Mouse (Mus musculus) CH12.LX (cell line): ENCODE results near the gene Apobec4.

Source experiments
- CTCF ChIP-seq, 2 experiments: IDR thresholded peaks in 1 of 2; conservative IDR thresholded peaks in 1 of 2; 2 replicates each; pipeline ENCODE4 v1.5.1; 2011 to 2012; ENCODE audit warnings: low read depth in 2 of 2, low read length in 2 of 2, improper control_type of control experiment in 1 of 2, inconsistent platforms in 1 of 2, mild to moderate bottlenecking in 1 of 2, moderate library complexity in 1 of 2
- EP300 ChIP-seq: IDR thresholded peaks from 2 replicates; pipeline ENCODE4 v1.6.1; 2011; ENCODE audit warnings: low read length, improper control_type of control experiment
- IRF4 ChIP-seq: IDR thresholded peaks from 2 replicates; pipeline ENCODE4 v1.6.1; 2014; ENCODE audit warnings: low read depth, mild to moderate bottlenecking, inconsistent platforms, low read length, improper control_type of control experiment
- MYC ChIP-seq: IDR thresholded peaks from 2 replicates; pipeline ENCODE4 v1.6.1; 2011; ENCODE audit warnings: low read depth, mild to moderate bottlenecking, improper control_type of control experiment, low read length
- POLR2A ChIP-seq: IDR thresholded peaks from 2 replicates; pipeline ENCODE4 v1.6.1; 2011; ENCODE audit warnings: low read depth, mild to moderate bottlenecking, improper control_type of control experiment, low read length
- SMC3 ChIP-seq: IDR thresholded peaks from 2 replicates; pipeline ENCODE4 v1.6.1; 2011; ENCODE audit warnings: low read depth, low read length, improper control_type of control experiment
- USF2 ChIP-seq: conservative IDR thresholded peaks from 2 replicates; pipeline ENCODE4 v1.6.1; 2011; ENCODE audit warnings: low read depth, low read length, improper control_type of control experiment
- ZKSCAN1 ChIP-seq: IDR thresholded peaks from 2 replicates; pipeline ENCODE4 v1.6.1; 2012; ENCODE audit warnings: low read depth, inconsistent platforms, low read length, improper control_type of control experiment, borderline replicate concordance

DNA sequence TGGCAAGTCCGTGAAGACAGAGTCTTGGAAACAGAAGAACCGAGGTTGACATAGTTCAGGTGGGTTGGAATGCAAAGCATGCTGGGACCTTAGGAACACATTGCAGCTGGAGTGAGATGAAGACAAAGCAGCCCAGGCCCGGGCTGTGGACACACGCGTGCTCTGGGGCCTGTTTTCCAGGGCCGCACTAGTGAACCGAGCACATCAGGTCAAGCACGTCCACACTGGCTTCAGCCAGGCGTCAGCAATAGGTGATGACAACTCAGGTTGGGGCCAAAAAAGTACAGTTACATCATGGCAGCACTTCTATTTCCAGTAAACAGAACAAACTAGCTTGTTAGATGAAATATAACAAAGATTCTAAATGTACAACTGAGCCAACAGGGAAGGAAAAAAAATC is 11.6 kb upstream of the Apobec4 start:
- TF ChIP-seq USF2 (no peak), EP300 (no peak), SMC3 (no peak), CTCF (conservative IDR thresholded peaks at IDR 0.05 in 1 of 2, IDR thresholded peaks at IDR 0.05 in 1 of 2; ENCODE audit: low read depth in 2 of 2, low read length in 2 of 2) (no peak), ZKSCAN1 (no peak), IRF4 (no peak), POLR2A (no peak), MYC (no peak)
